Mouse (Mus musculus): ENCODE measurements around the gene Hpgd.
"Not testable (repeated sequence)": the region's sequence is repeated elsewhere in the genome, so short reads cannot be mapped to it uniquely, and the experiment has no call there.

Hpgd gene

DNA sequence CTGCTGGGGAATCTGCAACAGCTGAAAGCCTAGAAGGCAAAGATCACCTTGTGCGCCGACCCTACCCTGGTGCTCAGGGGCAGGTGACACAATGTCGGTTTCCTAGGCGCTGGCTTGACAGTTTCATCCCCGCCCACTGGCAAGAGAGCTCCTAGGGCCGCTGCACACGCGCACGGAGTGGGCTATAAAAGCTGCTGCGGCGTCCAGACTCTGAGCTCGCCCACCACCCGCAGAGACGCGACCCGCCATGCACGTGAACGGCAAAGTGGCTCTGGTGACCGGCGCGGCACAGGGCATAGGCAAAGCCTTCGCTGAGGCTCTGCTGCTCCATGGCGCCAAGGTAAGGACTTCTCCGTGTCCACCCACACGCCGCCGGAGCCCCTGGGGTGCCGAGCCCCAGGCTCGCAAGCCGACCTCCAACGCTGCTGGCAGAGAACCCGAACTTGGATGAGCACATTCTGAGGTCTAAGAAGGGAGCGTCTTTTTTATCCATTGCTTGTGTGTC lies at the start of gene Hpgd:
Gene Hpgd (plus strand): TSS at position 213 of the 505 bp plus-strand sequence.
- no peak for DNase-seq (ENCODE audit: extremely low spot score, low read depth, low spot score)

DNA sequence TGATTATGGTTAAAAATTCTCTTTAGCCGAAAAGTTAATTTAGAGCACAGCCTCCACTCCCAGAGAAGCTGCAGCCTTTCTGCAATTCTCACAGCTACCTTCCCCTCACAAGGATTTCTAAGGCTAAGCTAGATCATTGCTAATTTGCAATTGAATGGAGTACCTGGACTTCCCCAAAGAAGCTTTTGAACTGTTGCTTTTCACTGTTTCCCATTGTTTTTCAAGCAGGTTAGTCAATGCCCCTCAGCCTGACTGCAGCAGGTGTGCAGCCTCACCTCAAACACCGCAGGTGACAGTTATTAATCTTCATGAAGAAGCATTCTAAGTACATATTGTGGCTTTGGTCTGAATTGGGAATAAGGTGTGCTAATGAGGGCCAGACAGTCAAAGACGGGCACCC lies 42.7 kb upstream of the Hpgd start:
- DNase-seq (ENCODE audit: extremely low spot score, low read depth, low spot score): not testable (repeated sequence)

DNA sequence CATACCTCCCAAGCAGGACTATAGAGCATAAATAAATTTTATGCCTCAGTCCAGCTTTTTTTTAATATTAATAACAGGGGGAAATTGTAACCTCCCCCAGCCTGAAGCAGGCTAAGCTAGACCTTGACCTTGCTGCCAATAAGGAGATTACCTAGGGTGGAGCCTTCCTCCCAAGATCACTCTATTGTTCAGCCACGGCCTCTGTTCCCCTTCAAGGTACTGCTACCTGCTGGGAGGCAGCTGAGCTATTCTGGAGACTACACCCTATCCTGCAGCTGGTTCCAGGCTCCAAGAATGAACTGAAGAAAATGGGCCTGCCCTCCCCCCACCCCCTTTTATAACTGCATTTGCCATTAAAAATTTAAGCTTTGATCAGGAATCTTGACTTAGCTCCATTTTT lies 42.1 kb upstream of the Hpgd start:
- no peak for DNase-seq (ENCODE audit: extremely low spot score, low read depth, low spot score)

DNA sequence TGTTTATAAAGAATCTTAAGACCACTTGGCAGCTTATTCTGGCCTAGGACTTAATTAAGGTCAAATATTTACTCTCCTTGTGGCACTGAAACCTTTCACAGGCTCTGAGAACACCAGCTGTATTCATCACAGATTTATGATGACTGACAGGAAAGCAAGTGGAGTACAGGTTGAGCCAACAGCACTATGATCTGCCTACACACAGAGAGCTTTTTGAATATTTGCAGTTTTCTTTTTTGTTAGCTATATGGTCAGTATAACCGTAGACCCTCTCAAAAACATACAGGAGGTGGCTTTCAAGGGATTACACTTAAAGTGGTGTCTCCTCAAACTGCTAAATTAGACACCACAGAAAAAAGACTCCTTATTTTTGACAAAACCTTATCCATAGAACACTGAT lies 33.2 kb upstream of the Hpgd start:
- DNase-seq (ENCODE audit: extremely low spot score, low read depth, low spot score): no peak

DNA sequence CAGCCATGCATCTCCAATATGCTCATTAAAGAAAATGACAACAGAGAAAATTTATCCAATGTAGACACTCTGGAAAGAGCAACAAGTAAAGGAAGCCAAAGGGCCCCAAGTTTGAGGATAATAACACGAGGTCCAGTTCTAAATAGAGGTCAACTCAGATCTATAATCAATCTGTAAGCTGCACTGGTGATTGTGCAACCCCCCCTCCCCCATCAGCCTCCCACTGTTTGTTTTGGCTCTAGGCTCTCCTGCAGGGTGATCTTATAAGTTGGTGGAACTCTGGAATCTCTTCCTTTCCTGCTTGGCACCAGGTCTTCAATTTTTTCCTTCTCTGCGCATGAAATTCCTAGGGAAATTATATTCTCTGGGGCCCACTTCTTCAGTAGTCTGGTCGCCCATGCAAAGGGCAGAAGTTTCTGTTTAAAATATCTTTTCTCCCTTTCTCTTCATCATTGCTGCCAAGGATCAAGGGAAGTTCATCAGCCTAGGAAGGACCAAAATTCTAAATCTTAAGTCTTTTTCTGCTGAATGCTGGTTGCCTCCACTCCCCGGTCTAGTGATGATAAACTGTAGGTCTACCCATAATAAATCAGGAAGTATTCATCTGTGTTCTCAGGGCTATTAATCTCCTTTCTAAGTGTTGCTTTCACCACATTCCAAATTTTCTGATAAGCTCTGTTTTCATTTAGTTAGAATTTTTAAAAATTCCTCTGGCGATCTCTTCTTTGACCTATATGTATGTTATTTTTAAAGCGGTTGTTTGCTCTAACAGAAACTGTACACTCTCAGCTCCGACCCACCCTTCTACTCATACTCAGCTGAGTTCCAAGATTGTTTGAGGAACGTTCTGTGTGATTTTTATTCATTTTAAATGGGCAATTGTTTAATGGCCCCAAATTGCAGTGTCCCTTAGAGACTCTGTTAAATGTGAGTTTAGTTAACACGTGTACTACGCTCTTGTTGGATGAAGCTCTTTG lies 24.4 kb upstream of the Hpgd start:
- no peak for DNase-seq (ENCODE audit: extremely low spot score, low read depth, low spot score)

DNA sequence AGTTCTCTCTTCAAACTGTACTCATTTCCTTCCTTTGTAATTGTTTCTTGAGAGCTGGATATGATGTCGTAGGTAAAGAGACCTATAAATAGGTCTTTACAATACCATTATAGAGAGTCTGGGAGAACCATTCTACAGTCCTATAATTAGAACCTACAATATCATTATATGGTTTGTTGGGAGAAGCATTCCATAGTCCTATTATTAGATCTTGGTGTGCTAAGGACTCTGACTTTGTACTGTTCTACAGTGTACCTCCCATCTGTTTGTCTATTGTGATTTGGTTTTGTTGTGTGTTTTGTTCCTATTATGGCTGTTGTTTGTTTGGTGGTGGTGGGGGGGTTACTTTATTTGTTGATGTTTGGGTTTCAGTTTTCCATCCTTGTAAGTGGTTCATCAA lies 21.5 kb upstream of the Hpgd start:
- no peak for DNase-seq (ENCODE audit: extremely low spot score, low read depth, low spot score)

DNA sequence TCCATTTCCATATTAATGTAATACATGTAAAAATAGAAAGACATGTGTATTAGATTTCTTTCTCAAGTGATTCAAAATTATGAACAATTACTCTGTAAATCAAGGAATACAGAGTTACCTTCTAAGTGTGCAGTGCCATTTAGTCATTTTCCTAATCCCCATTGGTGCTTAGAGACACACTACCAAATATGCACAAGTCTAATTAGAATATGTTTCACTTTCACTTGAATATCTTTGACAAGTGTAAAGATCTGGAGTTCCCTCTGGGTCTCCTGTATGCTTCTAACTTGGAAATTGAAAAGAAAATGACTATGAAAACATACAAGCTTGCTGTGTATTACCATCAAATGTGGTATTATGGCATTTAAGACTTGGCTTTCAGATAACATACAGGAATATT lies 19.1 kb upstream of the Hpgd start:
- DNase-seq (ENCODE audit: extremely low spot score, low read depth, low spot score): no peak

DNA sequence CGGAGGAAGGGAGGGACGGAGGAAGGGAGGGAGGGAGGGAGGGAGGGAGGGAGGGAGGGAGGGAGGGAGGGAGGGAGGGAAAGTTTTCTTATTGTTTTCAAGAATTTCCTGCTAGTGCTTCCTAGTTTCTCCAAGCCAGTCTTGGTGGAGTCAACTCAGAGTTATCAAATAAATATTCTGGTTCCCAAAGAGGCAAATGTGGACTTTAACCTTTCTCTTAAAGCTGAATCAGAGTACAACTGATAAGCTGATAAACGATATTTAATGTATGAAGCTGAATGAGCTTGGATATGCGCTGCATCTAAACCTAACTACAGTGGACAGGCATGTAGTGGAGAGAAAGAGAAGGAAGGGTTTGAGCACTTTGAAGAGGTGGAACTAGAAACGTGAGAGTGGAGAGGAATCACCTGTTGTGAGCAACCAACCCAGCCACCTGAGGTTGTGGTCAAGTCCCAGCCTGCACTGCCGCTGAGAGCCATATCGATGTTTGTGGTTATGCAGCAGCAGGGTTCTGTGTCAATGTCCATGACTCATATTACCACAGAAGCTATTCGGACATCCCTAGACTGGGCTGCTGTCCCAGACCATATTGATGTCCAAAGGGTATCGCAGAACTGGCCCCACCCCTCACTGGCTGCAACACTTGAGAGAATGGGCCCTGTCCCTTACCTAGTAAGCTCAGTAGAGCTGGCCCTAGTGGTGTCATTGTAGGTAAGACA lies 16.4 kb upstream of the Hpgd start:
- no peak for DNase-seq (ENCODE audit: extremely low spot score, low read depth, low spot score)

DNA sequence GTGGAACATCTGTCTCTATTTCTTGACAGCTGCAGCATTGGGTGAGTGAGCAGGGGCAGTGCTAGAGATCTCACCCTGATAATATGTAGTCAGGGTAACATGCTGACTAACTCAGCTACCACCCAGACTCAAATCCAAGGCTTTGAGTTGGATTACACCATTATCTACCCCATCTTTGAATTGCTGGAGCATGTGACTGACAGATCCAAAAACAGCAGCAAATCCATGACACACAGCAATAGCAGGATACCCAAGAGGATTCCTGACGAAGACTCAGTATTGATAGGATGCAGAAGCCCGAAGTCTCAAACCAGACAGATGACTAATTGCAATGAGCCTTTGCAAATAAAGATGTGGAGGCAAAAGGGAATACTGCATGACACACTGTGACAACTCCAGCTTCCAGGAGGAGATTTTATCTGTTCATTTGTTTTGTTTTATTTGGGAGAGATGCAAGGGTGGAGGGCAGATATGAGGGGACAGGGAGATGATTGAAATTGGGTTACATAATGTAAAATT lies 15.8 kb upstream of the Hpgd start:
- no peak for DNase-seq (ENCODE audit: extremely low spot score, low read depth, low spot score)

DNA sequence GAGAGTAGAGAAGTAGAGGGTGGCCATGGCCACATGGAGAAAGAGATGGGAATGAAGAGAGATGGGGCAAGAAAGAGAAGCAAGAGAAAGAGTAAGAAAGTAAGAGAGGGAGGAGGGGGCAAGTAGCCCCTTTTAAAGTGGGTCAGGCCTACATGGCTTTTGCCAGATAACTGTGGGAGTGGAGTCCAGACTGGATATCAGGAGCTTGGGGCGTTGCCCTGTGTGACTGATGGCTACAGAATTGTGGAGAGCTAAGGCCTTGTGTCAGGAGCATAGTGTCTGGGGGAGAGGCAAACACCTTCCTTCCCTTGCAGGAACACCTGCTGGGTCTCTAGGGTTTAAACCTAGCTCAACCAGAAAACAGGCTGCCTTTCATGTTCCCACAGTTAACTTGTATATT lies 10.4 kb upstream of the Hpgd start:
- no peak for DNase-seq (ENCODE audit: extremely low spot score, low read depth, low spot score)

DNA sequence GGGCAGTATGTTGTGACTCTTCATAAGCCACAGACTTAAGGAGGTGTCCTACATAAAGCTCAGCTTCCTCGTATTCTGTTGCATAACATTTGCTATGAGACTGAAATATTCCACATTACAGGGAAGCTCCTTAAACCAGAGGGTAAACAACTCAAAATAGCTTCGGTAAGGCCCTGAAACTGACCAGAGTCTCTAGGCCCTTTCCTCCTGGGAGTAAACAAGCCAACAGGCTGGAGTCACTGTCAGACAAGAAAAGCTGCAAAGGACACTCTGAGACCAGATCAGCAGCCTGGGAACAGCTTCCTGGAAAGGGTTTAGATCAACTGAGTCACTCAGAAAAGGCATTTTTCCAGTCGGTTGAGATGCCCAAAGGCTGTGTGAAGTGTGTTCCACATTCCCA lies 9.4 kb upstream of the Hpgd start:
- DNase-seq (ENCODE audit: extremely low spot score, low read depth, low spot score): no peak

DNA sequence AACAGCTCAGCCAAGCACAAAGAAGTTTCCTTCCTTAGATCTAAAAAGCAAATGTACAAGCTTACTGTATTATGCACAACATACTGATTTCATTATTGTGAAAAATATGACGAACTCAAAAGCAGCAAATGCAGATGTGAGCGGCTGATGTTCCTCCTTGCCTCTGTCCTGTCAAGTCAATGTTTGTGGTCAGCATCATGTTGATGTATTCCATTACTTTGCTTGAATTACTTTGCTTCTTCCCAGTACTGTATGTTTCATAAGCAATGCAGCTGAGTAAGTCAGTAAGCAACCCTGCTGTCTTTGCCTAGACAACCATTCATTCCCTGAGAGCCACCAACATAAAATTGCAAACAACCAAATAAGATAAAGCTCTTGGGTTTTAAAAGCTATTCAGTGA lies 7.7 kb upstream of the Hpgd start:
- no peak for DNase-seq (ENCODE audit: extremely low spot score, low read depth, low spot score)

DNA sequence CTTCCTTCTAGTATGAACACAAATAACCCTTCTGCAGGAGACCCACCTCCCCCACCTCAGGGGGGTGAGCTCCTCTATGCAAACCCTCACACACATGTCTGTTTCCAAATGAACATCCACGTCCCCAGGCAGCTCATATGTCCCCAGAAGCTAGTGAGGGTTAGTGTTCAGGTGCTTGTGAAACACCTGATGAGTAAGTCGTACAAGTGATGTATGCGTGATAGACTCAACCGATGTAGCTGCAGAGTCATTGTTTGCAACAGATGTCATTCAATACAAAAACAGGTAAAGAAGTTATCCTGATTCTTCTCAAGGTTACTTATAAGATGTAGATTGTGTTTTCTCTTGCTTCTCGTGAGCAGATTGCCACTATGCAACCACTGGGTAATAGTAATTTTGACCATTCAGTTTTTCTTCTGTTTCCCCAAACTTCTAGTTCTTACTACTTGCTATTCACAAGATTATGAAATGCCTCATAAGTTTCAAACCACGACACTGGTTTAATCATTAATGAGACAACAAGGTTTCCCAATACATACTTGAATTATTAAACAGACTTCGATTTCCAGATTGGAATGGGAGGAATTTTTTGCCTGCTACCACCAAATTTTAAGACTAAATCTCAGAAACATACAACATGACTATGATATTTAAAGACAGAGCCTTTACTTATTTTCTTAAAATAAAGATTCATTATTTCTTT lies 6.9 kb upstream of the Hpgd start:
- no peak for DNase-seq (ENCODE audit: extremely low spot score, low read depth, low spot score)

DNA sequence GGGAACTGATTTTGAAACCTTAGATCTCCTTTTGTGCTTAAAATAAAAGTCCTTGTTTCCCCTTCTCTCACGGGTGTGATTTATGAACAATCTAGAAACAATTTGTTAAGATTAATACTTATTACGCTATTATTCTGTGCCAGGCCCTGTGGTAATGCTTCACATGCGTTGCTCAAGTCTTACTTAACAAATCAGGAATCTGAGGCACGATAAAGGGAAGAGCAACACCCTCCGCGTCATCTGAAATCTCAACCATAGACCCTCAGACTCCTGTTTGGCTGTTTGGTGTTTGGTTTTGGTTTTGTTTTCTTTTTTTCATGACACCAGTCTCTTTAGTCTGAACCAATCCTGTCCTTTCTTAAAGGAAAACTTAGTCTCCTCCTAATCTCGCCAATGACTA lies 2.1 kb upstream of the Hpgd start:
- DNase-seq (ENCODE audit: extremely low spot score, low read depth, low spot score): no peak

DNA sequence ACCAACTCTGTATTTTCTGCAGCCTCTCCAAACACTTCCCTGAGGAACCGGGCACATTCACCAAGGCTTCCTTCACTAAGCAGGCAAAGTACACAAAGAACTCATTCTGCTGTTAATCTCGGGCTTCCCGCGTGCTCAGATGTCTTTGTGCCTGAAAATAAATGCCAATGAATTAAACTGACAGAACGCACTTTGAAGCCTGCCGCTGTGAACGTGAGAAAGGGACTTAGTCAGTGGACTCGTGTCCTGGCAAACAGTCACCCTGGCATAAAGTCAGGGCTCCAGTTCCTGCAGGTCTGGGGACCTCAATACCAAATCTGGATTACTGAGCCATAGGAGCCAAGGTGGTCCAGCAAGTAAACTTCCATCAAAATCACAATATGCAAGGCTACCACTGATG lies 905 bp upstream of the Hpgd start:
- no peak for DNase-seq (ENCODE audit: extremely low spot score, low read depth, low spot score)

DNA sequence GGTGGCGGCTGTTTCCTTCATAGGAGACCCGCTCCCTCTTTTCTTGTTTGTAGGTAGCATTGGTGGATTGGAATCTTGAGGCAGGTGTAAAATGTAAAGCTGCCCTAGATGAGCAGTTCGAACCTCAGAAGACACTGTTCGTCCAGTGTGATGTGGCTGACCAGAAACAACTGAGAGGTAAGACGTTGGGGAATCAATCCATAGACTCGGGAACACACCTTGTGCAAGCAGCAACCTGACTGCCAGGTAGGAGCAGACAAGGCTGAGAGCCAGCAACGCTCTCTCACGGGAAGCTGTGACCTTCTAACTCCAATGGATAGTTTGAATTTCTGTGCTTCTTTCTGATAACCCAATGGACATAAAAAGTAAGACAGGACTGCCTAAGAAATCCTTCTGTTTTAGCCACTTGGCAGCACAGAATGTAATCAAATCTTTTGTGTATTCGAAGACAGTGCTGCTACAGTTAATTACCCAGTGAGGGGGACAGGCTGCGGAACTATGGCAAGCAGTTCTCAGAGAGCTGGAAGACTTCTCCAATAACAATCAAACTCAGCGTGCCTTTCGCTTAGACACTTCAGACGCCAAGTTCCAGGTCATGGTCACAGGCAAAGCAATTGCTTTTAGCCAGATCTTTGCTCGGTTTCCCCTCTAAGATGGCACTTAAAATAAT lies 636 bp downstream of the Hpgd start:
- no peak for DNase-seq (ENCODE audit: extremely low spot score, low read depth, low spot score)

DNA sequence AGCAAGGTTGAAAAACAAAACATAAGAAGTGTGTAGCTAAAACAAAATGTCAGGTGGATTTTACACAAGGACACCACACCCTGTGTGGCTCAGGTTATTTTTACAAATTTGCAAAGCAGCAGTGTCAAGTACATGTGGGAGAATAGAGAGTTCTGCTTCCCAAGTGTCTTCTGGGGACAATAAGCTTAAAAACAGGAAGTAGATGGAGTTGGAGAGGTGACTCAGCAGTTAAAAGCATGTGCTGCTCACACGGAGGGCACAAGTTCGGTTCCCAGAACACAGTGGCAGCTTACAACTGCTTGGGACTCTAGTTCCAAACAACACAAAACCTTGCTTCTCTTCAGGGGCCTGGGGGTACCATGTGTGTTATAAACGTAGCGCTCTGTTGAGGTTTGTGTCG lies 5.0 kb downstream of the Hpgd start:
- DNase-seq (ENCODE audit: extremely low spot score, low read depth, low spot score): no peak

DNA sequence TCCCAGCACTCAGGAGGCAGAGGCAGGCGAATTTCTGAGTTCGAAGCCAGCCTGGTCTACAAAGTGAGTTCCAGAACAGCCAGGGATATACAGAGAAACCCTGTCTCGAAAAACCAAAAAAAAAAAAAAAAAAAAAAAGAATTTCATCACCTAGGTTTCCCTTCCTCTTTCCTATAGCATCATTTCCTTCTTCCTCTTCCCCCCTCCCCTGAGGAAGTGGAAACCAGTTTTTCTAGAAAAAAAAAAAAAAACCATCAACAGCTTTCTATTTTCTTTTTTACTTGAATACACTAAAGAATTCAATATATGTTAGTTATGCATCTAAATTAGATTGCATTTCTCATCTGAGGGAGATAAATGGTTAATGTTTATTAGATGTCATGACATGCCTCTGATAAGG lies 6.9 kb downstream of the Hpgd start:
- DNase-seq (ENCODE audit: extremely low spot score, low read depth, low spot score): not testable (repeated sequence)

DNA sequence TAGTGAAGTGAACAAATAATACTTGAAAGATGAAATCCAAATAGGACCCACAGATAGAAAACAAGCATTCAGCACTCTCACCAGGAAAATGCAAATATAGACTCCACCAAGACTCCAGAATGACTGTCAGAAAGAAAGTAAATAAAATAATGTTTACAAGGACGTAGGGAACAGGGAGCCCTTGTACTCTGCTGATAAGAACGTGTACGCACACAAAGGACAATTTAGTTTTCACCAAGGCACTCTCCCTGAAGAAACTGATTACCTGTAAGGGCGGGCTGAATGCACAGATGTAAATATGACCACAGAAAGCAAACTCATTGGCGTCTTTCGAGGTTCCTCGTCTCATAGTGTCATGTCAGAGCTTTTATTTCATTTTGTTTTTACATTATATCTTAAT lies 10.2 kb downstream of the Hpgd start:
- no peak for DNase-seq (ENCODE audit: extremely low spot score, low read depth, low spot score)

DNA sequence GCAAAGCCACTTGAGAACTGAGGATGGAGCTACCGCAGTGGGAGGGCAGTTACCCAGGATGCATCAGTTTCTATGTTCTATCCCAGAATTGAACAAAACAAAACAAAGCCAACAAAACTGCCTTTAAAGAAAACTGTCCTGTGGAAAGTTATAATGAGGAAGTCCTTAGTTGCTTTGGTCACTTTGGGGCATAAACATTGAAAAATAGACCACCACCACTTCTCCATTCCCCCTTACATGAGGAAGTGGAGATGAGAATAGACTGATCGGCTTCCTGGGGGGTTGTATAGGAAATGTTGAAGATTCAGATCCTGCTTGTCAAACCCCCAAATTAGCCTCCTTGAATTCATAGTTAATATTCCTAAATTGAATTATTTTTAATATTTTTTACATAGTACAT lies 19.2 kb downstream of the Hpgd start:
- DNase-seq (ENCODE audit: extremely low spot score, low read depth, low spot score): no peak

DNA sequence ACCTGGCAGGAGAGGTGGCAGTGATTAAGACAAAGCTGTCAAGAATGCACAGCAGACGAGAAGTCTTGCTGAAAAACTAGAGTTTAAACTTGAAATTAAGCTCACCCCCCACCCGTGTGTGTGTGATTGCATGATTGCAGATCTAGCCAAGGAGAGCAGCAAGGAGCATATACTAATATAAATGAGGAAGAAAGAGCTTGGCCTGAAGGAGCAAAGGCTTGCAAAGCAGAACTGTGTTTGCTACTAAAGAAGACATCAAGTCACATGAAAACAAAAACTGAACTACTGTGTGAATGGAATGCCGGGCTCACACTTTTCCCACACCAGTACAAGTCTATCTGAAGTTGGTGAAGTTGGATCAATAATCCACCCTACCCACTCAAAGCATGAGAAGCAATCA lies 20.8 kb downstream of the Hpgd start:
- DNase-seq (ENCODE audit: extremely low spot score, low read depth, low spot score): no peak
